Mouse (Mus musculus): Measurements from ENCODE around the gene Stim1.
"Not testable (repeated sequence)": the region's sequence is repeated elsewhere in the genome, so short reads cannot be mapped to it uniquely, and the experiment has no call there.

Gene Stim1

DNA sequence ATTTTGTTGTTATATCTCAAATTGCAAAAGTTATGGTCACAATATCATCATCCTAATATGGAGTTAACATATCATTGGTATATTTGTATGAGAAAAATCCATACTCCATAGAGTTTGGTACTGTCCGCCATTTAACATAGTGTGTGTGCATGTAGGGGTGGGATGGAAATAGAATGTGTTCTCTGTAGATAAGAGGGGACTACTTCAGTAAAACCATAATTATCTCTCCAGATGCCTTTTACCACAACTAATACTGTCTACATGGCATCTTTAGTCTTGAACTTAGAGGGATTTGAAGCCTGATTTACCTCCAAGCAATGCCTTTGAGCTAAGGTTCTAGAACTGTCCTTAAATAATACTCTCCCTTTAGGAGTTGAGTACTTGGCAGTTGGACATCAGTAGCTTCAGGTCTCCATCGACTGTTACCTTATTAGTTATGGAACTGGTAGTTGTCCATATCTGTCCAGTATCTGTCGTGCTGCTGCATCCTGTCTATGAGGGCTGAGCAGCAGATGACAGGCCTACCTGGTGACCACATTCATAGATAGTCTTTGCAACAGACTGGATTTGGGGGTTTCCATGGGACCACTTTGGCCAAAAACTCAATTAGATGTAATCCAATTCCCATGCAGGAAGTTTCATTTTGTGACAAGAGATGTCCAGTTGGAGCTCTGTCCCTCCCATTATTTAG is 105.9 kb downstream of the Stim1 start:
- DNase-seq: no peak

DNA sequence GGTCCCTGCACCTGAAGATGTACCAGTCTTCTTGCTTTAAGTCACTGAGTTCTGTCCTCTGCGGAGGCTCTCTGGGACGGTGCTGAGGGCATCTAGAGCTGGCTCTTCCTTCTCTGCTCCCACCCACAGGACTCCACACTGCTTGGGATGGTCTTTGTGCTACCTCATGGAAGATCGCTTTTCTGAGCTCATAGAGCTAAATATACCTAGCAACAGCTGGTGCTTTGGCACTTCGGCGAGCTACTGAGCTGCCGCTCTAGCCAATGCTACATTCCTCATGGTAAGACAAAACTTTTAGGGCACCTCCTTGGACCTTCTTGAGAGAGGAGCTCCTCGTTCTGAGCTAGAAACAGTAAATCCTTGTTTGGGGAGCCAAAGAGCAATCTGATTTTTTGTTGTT is 115.6 kb downstream of the Stim1 start:
- no peak for DNase-seq

DNA sequence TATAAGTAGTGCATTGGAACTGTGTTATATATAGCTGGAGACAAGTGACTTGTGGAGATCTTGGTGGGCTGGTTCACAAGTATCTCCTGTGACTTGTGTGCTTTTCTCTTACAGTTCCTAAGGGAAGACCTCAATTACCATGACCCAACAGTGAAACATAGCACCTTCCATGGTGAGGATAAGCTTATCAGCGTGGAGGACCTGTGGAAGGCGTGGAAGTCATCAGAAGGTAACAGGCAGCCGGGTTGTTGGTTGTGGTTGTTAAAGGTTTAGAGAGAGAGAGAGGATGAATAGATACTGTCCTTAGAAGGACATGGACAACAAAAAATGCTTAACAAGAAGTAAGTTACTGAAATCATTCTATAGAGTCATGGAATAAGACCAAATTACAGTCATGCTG is 118.4 kb downstream of the Stim1 start:
- no peak for DNase-seq

DNA sequence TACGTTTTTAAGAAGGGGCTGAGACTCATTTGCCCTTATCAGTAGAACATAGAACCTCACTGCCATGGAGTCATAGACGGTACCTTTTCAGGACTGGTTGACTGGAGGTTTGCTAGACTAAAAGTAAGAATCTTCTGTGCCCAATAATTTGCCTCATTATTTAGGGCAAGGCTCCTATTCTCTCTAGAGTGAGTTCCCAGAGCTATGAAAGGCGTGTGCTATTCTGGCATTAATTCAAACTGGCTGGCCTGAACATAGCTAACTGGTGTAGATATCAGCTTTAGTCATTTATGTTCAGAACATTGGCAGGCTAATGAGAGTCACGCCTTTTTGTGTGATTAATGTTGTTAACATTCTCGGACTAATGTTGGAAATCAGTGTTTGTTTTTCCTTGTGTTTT is 121.5 kb downstream of the Stim1 start:
- no peak for DNase-seq

DNA sequence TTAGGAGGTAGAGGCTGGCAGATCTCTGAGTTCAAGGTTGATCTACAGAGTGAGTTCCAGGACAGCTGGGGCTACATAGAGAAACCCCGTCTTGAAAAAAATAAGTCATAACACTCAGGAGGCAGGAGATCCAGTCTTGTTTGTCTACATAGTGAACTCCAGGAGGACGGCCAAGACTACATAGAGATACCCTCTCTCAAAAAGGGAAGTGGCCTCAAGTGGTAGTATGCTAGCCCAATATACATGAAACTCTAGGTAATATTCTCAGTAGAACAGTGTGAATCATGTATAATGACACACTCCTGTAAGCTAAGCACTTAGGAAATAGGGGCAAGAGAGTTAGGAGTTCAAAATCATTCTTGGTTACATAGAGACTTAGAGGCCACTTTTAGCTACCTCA is 126.3 kb downstream of the Stim1 start:
- DNase-seq: no peak

DNA sequence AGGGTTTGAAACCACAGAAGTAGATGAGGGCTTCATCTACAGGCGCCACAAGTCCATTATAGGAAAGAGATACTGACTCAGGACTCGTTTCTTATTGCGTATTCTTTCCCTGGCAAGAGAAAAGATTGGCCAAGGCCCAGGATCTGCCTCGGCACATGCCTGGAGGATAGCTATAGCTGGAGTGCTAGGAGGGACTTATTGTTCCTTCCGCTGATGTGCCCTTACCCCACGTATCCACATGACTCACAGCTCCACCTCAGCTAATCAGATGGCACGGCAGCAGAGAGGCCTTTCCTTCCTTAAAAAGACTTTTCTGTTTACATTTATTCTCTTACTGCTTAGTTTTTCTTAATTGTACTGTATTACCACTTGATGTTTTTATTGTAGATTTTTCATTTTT is 128.3 kb downstream of the Stim1 start:
- no peak for DNase-seq

DNA sequence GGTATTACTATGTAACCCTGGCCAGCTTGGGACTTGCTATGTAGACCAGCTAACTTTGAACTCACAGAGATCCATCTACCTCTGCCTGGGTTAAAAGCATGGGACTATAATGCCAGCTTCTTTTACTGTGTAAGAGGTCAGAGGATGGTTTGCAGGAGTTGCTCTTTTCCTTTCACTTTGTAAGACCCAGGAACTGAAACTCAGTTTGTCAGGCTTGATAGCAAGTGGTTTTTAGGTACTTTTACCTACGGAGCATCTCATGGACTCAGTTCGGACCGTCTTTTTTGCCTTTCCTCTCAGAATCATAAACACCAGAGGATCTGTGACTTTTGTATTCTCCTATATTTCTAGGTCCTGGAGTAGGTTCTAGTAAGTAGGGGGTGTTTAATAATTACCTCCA is 128.7 kb downstream of the Stim1 start:
- DNase-seq: no peak

DNA sequence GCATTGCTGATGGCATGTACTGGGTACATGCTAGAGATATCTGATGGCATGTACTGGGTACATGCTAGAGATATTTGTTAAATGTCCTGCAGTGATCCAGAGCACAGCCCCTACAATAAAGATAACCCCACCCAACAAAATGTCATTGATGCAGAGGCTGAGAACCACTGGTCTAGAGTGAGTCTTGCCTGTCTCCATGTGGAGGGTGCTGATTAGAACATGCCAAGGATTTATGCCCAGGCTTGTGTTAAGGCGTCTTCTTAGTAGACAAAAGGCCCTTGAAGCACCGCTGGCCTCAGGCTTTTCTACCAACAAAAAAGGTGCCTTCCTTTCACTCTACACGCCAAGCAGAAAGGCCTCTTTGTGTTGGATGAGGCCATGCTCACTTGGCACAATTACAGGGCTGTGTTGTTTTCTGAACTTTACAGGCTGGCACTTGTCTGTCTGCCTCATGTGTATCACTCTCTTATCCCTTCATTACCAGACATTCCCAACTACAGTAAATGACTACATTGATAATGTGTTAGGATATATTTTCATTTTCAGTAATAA is 131.7 kb downstream of the Stim1 start:
- no peak for DNase-seq

DNA sequence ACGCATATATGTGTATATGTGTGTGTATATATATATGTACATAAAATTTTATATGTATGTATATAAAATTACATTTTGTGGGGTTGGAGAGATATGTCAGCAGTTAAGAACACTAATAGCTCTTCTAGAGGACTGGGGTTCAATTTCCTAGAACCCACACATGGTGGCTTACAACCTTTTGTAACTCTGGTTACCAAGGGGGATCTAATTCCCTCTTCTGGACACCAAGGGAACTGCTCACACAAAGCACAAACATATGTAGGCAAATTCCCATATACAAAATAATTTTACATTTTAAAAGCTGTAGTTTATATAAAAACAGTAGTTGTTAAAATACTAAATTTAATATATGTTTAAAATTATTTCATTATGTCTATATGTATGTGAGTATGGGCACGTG is 136.5 kb downstream of the Stim1 start:
- no peak for DNase-seq

DNA sequence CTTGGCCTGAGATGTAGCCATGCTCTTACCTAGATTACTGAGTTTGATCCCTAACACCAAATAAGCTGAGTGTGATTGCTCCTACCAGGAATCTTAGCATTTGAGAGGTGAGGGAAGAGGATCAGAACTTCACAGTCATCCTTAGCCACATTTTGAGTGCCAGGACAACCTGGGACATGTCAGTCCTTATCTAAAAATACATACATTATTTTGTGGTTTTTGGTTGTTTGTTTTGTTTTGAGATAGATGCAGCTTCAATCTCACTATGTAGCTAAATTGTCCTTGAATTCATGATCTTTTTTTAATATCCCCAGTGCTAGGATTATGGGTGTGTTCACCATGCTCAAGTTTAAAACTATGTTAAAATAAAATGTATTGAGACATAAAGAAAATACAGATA is 139.8 kb downstream of the Stim1 start:
- DNase-seq: no peak

DNA sequence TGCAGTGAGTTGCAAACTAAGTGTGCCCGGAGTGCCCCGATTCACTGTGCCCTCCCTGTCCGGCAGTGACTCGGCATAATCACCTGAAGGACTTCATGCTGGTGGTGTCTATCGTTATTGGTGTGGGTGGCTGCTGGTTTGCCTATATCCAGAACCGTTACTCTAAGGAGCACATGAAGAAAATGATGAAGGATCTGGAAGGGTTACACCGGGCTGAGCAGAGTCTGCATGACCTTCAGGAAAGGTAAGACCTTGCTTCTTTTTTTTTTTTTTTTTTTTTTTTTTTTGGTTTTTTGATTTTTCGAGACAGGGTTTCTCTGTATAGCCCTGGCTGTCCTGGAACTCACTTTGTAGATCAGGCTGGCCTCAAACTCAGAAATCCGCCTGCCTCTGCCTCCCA is 147.7 kb downstream of the Stim1 start:
- not testable (repeated sequence) for DNase-seq

DNA sequence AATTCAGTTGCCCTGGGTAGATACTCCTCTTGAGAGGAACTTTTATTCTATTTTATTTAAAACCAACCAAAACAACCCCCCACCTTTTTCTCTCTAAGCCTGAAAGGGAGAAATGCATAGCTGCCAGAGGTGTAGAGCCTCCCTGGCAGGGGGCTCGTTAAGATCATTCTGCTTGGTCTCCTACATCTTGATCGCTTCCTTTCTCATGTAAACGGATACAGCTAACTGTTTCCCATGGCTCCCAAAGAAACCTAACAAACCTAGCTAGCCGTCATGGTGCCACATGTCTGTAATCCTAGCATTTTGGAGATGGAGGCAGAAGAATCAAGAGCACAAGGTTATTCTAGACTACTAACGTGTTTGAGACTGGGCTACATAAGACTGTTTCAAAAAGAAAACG is 148.2 kb downstream of the Stim1 start:
- DNase-seq: no peak

DNA sequence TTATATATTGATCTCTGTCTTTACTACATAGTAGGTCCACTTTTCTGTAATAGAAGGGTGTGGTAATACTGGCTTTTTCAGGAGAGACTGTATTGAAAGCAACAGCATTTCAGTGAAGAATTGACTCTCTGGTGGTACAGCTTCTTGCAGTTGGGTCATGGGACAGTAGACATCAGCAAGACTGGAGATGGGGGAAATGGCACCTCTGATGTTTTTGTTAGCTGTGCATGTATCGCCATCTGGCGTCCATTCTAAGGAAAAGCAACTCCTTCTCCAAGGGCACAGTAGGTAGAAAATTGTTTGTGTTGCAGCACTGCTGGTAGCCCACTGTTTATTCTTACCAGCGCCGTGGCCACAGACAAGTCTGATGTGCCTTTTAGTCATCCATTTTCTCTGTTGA is 149.8 kb downstream of the Stim1 start:
- no peak for DNase-seq

DNA sequence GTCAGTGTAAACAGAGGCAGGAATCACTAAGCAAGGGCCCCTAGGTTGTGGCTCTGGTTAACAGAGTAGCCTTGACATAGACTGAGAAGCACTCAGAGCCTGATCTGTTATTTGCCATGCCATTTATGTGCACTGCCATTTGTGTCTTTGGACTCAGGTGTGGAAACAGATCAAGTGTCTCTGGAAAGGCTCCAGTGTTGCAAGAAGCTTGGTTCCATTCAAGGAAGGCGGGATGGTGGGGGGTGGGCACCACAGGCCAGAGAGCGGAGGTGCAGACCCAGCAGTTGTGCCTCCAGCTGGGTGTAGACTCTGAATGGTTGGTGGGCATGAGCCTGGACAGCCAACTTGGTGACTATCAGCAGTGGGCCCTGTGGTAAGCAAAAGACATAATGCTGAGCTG is 154.4 kb downstream of the Stim1 start:
- DNase-seq: no peak

DNA sequence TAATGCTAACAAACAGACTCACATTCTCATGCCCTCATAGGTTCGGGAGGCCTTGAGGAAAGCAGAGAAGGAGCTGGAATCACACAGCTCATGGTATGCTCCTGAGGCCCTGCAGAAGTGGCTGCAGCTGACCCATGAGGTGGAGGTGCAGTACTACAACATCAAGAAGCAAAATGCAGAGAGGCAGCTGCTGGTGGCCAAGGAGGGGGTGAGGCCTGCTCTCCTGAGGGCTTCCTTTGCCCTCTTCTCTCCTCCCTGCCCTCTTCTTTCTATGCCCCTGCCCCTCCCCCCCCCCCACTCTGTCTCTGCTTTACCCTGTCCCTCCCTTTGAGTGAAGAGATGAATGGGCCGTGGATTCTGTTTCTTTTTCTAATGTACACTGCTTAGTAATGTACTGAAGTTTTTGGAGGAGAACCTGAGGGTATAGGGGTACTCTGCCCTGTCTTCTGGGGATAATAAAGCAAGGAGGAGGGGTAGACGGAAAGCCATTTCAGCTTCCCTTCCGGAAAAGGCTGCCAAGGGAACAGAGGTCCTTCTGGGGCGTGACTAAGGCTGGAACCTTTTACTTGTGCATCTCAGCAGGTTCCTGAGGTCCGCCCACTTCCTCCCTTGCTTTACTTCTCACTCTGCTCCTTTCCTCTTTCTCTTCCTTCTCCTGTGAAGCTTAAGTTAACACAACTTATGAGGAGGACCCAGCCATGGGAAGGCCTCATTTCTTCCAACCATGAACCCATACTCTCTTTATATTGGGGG is 158.5 kb downstream of the Stim1 start:
- DNase-seq: no peak

DNA sequence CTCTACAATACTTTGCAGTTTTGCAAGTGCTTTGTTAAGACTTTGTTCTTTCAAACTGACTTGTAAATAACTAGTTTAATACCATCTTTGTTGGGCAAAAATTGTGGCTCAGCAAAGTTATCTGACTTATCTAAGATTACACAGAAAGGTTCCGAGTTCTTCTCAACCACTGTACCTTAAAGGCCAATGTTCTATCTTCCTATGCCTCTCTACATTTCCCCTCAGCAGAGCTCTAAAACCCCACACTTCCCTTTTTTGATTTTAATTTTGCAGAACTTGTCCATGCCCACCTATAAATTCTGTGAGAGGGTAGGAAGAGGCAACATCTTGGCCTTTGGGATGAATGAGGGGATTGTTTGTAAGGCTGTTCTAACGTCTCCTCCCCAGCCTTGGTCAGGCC is 166.7 kb downstream of the Stim1 start:
- no peak for DNase-seq

DNA sequence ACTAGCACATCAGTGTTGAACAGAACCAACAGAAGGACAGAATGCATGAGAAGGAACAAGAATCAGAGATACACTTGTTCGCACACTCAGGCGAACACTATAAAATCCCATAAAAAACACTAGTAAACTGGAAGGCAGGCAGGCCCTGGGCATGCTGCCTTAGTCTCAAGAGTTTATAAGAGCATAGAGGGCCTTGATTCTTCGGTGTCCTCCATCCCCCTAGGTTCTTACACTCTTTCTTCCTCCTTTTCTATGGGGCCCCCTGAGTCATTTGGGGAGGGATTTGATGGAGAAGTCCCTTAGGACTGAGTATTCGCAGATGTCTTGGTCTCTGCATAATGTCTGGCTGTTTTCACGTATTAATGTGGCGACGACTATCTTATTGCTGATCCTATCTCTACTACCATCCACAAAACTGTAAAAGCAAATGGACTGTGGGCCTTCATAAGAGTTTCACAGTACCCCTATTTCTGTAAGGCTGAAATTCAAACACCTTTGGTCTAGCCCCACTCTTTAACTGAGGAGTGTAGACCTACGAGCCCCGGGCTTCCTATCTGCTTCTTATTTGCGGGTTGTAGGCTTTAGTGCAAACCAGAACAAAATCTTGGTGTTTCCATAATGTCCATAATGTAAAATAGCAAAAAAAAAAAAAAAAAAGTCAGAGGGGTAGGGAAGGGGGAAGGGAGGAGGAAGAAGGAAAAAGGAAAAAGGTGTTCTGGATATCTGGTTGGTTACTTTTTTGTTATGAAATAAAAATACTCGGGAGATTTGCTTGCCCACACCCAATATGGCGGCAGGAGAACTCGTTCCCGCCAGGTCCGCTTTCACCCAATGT is 173.4 kb downstream of the Stim1 start:
- no peak for DNase-seq

DNA sequence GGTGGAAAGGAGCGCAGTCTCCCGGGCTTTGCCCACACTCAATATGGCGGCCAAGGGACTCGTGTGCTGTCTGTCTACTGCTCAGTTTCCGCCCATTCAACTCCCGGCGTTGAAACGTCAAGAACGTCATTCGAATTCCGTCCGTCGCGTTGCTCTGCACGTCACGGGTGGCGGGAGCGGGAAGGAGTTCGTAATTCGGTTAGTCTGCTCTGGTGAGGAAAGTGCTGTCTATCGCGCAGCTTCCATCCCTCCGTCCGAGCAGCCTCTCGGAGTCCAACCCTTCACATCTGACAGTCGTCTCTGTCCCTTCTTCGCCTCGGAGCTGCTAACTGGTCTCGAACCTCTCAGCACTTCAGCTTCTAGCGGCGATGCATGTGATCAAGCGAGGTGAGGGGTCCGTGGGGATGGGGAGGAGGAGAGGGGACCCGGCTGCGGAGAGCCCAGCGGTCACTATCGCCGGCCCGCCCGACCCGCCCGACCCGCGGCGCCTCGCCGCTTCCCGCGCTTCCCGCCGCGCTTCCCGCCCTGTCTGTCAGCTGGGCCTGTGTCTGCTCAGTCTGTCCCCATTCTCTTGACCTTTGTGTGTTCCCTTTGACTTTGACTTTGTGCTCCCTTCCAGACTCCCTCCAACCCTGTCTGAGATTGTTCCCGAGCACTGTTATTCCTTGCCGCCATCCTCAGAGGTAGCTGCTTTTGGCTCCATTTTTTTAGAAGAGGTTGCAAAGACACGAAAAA is 174.2 kb downstream of the Stim1 start, which contains the start of gene Rrm1:
TSS of gene Rrm1 (plus strand) at position 39 of the 735 bp plus-strand sequence.
- DNase-seq: peak; percentile 93

DNA sequence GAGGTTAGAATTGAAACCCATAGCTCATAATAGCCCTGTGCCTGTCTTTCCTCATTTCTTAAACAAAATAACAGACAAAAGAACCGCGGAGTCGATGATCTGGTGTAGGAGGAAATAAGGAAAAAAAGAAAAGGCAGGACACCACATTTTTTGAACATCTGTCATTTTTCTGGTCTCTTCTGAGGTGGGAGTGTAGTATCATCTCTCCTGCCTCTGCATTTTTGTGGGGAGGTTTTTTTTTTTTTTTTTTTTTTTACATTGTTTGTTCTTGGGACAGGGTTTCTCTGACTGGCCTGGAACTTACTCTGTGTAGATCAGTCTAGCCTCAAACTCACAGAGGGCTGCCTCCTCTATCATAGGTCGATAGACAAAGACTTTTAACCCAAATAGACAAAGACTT is 174.8 kb downstream of the Stim1 start:
- DNase-seq: no peak

DNA sequence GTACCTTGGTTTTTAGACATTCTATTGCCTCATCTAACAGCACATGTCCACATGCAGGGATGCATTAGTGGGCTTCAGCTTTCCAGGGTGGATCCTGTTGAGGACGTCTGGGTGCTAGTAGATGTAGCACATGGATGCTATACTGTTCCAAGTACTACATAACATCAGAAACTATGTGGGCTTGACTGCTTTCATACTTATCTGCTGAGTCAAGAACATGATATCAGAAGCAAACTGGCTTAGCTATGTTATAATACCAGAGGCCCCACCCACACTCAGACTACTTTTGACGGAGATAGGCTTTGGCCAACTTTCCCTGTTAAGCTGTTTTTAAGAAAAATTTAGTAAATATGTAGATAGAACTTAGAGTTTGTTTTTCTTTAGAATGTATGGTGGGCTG is 176.7 kb downstream of the Stim1 start:
- DNase-seq: no peak

DNA sequence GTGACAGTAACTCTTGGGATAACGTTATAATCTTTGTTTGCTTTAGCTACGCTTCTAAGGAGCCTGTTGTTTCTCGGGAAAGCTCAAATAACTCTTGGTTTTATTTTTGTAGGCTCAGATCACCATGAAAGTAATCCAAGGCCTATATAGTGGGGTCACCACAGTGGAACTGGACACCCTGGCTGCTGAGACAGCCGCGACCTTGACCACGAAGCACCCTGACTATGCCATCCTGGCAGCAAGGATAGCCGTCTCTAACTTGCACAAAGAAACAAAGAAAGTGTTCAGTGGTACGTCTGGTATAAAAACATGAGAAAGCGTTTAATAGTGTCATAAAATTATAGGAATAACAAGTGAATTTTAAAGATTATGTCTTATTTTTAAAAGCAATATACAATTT is 178.8 kb downstream of the Stim1 start:
- DNase-seq: no peak

DNA sequence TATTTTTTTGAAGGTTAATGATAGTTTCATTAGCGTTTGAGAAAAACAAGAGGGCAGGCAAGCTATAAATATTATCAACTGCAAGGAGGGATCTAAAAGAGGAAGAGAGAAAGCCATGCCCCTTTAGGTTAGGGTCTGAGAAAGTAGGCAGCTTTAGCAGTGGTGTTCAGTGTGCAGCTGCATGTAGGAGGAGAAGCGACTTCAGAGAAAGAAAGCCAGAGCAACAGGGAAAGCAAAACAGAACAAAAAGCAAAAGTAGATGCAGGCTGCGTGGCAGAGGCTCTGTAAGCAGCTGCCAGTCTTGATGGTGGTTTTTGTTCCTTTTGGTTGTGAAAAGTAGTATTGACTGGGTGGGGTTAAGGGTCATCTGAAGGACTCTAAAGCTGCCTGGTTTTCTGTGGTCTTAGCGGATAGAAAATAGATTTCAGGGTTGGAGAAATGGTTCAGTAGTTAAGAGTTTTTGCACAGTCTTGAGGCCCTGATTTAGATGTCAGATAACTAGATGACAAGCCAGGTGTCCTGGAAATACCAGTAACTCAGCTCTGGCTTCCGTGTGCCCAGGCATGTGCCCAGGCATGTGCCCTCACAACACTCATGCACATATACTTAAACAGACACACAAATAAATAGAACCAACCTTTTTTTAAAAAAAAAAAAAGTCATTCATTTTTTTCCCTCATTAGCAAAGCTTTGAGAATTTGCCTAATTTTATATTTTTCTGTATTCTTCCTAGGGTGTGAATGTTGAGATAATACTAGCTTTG is 191.2 kb downstream of the Stim1 start:
- no peak for DNase-seq

Data from right cerebral cortex, postnatal 14 days (tissue).